ENCODE assay signal across 19 mouse cellular contexts in genomic region chr2:28954595-28954994, GRCm38 (mm10). TPM values are rescaled to one million over a fixed set of nuclear protein-coding genes. Genes with fewer than 3 reads are reported as not detected.
"Had no signal": no experiment of that assay in that cellular context is flagged by ENCODE, and none has a peak within 500 bp of the region (broad histone marks: within the 10 kb centered on the region; RNA-seq: fewer than 3 reads in every experiment).

No protein-coding gene starts in this region.

- H3K9me3 ChIP-seq: limb, embryonic 15.5 days; liver, embryonic 12.5 days; lung, embryonic 15.5 days had no signal

- H3K9ac ChIP-seq: limb, embryonic 15.5 days; liver, embryonic 12.5 days; lung, embryonic 15.5 days had no signal

- H3K4me2 ChIP-seq: limb, embryonic 15.5 days; liver, embryonic 12.5 days; lung, embryonic 15.5 days had no signal

- H3K27me3 ChIP-seq: liver, embryonic 12.5 days; lung, embryonic 15.5 days had no signal

- H3K27ac ChIP-seq: kidney, postnatal 0 days; limb, embryonic 15.5 days; liver, embryonic 12.5 days; lung, embryonic 15.5 days had no signal

- DNase-seq: kidney, adult 11 months; kidney, adult 9 months; kidney, postnatal 36 days; layer of hippocampus, adult 9-11 months; layer of hippocampus, postnatal 36 days; midbrain, embryonic 14.5 days; right cerebral cortex, postnatal 4 days; spleen, adult 18-20 months; thymus, adult 18-20 months; thymus, postnatal 14 days had no signal

- ATAC-seq: liver, embryonic 12.5 days had no signal

- H3K4me3 ChIP-seq: limb, embryonic 15.5 days; liver, embryonic 12.5 days; lung, embryonic 15.5 days had no signal

- H3K4me1 ChIP-seq: limb, embryonic 15.5 days; liver, embryonic 12.5 days; lung, embryonic 15.5 days had no signal

- H3K36me3 ChIP-seq: limb, embryonic 15.5 days; liver, embryonic 12.5 days; lung, embryonic 15.5 days had no signal

RNA-seq across cellular contexts. Expression of gene Barhl1, which starts 38.1 kb away (rescaled TPM):
- total RNA-seq: layer of hippocampus, adult 18-20 months; layer of hippocampus, postnatal 36 days; left cerebral cortex, postnatal 10 days; megakaryocyte-erythroid progenitor cell, adult 5-6 weeks had no signal
- polyA plus RNA-seq: kidney, postnatal 0 days; limb, embryonic 11.5 days; liver, embryonic 12.5 days; liver, embryonic 16.5 days; lung, embryonic 15.5 days had no signal
